Mouse (Mus musculus) liver, embryonic 14.5 days (tissue): ENCODE results near the gene C1rb. TPM values are rescaled to one million over a fixed set of nuclear protein-coding genes. Genes with fewer than 3 reads are reported as not detected.
A peak's percentile ranks its signal among the peaks of the same experiment; 100 is the strongest.
"Not testable (repeated sequence)": the region's sequence is repeated elsewhere in the genome, so short reads cannot be mapped to it uniquely, and the experiment has no call there.

Experiments used
- ATAC-seq: fragments of 200-750 bp; cut with Nextera tagmentation; 2 replicates; pipeline ENCODE4 v1.8.0; 2017; ENCODE audit warnings: moderate number of reproducible peaks, mild to moderate bottlenecking, moderate library complexity; ENCODE audit not compliant: insufficient read depth
- DNase-seq, 3 experiments: peaks; one replicate each; pipeline ENCODE4 v3.0.0-alpha.2; 2012 to 2013; ENCODE audit warnings: low read depth in 3 of 3, low spot score in 3 of 3
- H3K27ac ChIP-seq: fragments of 300-500 bp; sonication (generic); 2 replicates; pipeline ENCODE4 v1.5.1; 2014; ENCODE audit warnings: moderate library complexity, mild to moderate bottlenecking, control low read depth, inconsistent platforms
- H3K27me3 ChIP-seq: fragments of 300-500 bp; sonication (generic); 2 replicates; pipeline ENCODE4 v1.6.1; 2014; ENCODE audit warnings: mild to moderate bottlenecking, low read length, moderate library complexity; ENCODE audit not compliant: control insufficient read depth, insufficient read depth
- H3K36me3 ChIP-seq: fragments of 300-500 bp; sonication (generic); replicated peaks from 2 replicates; pipeline ENCODE4 v1.6.1; 2014; ENCODE audit warnings: low read depth; ENCODE audit not compliant: control insufficient read depth, insufficient read depth
- H3K4me1 ChIP-seq, 2 experiments: fragments of 200-500 bp in 1 of 2; fragments of 300-500 bp in 1 of 2; sonication (generic) in 1 of 2; replicated peaks; 2 replicates each; pipeline ENCODE4 v1.6.1; 2012 to 2014; ENCODE audit warnings: antibody characterized with exemption in 1 of 2, inconsistent platforms in 1 of 2, low read length in 1 of 2; ENCODE audit not compliant: control insufficient read depth in 2 of 2, insufficient read depth in 2 of 2
- H3K4me2 ChIP-seq: fragments of 300-500 bp; sonication (generic); 2 replicates; pipeline ENCODE4 v1.6.1; 2014; ENCODE audit warnings: low read depth, mild to moderate bottlenecking, control low read depth, moderate library complexity
- H3K4me3 ChIP-seq, 2 experiments: fragments of 200-500 bp in 1 of 2; fragments of 300-500 bp in 1 of 2; sonication (generic) in 1 of 2; 2 replicates each; pipeline ENCODE4 v1.5.1; 2012 to 2014; ENCODE audit warnings: low read depth in 2 of 2, low read length in 2 of 2, mild to moderate bottlenecking in 2 of 2, control low read depth in 1 of 2, inconsistent platforms in 1 of 2, moderate library complexity in 1 of 2; ENCODE audit not compliant: insufficient read depth in 1 of 2
- H3K9ac ChIP-seq: fragments of 300-500 bp; sonication (generic); replicated peaks from 2 replicates; pipeline ENCODE4 v1.6.1; 2014; ENCODE audit warnings: mild to moderate bottlenecking, control low read depth, moderate library complexity
- H3K9me3 ChIP-seq: fragments of 300-500 bp; sonication (generic); 2 replicates; pipeline ENCODE4 v1.6.1; 2016; ENCODE audit warnings: low read length, mixed read lengths; ENCODE audit not compliant: control insufficient read depth
- CTCF ChIP-seq: IDR thresholded peaks from 2 replicates; pipeline ENCODE4 v1.5.1; 2016; ENCODE audit warnings: antibody characterized with exemption, low read depth, control low read depth
- EP300 ChIP-seq: IDR thresholded peaks from 2 replicates; pipeline ENCODE4 v1.6.1; 2016; ENCODE audit warnings: antibody characterized with exemption, low read depth
- WGBS: fragments of 180-500 bp; shearing (Covaris S2); extraction: QIAGEN DNeasy Blood & Tissue Kit; methylation state at CpG from one replicate; pipeline ENCODE4 v1.1.7; 2014; ENCODE audit not compliant: insufficient replicate concordance; 5-methylcytosine and 5-hydroxymethylcytosine counted together
- polyA plus RNA-seq, 2 experiments: library from polyadenylated mRNA; depleted of rRNA in 1 of 2; stranded (reverse) in 1 of 2; unstranded in 1 of 2; fragments of >200 nt; fragmentation: Nextera tagmentation in 1 of 2; extraction: Ambion mirVana in 1 of 2; gene quantifications; 2 replicates each; pipeline versions ENCODE4 v1.2.1 to v1.2.3; 2012 to 2014

The C1rb gene
- polyA plus RNA-seq, 2 experiments: not detected

GRCm38 (mm10) chr6:124542284-124542683 lies 27.8 kb upstream of the C1rb start, which contains the start of gene C1s1:
C1s1 (minus strand) TSS chr6:124542359.
- not testable (repeated sequence) for H3K27ac ChIP-seq
- WGBS: 0% methylated on average over 1 of the region's 1 CpGs

DNA sequence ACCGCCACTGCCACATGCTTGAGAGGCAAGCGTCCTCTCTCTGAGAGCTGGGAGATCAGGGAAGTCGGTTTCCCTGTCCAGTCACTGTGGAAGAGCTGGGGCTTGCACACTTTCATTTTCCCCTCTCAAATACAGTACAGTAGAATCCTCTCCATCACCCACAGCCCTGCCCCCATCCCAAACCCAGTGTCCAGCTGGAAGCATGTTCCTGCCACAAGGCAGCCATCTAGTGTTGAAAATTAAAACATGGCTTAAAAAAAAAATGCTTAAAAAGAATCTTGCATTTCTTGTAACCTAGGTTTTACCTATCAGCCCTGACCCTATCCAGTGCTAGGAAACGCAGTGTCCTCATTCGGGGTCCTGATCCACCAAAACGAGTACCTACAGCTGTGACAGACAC lies 25.6 kb upstream of the C1rb start:
- DNase-seq: no peak
- no peak overlapping the region for H3K27ac ChIP-seq
- no peaks in the 10 kb centered on the region for H3K27me3 ChIP-seq
- WGBS: 61% methylated on average over 5 of the region's 6 CpGs
- H3K9ac ChIP-seq: no peak overlapping the region
- H3K9me3 ChIP-seq: no peaks in the 10 kb centered on the region
- H3K4me3 ChIP-seq: no peak overlapping the region
- no peaks in the 10 kb centered on the region for H3K36me3 ChIP-seq
- ATAC-seq: no peak
- no peaks in the 10 kb centered on the region for H3K4me1 ChIP-seq
- TF ChIP-seq CTCF (0 out of 2 replicates have a peak, but pooled peaks have one; percentile 9), EP300 (no peak)
- no peak overlapping the region for H3K4me2 ChIP-seq

More at GRCm38 (mm10) chr6:124542284-124542683, 27.8 kb upstream of the C1rb start, which contains the start of gene C1s1:
- DNase-seq (peak in 1 of 3 experiments; percentile 11), ATAC-seq (peak; percentile 63)
- H3K4me1 ChIP-seq, H3K9ac ChIP-seq, H3K4me3 ChIP-seq, H3K27me3 ChIP-seq, H3K9me3 ChIP-seq, H3K36me3 ChIP-seq: not testable (repeated sequence)
- peak; percentile 41 for TF ChIP-seq CTCF
- peak within 1 kb of the TSS; percentile 20 for H3K4me2 ChIP-seq

- Histone ChIP-seq H3K4me3 (no peak overlapping the region), H3K27me3 (no peaks in the 10 kb centered on the region), H3K9ac (no peak overlapping the region), H3K36me3 (no peaks in the 10 kb centered on the region), H3K27ac (no peak overlapping the region), H3K4me1 (no peaks in the 10 kb centered on the region), H3K4me2 (no peak overlapping the region), H3K9me3 (no peaks in the 10 kb centered on the region)
- DNase-seq (no peak), ATAC-seq (no peak)
- TF ChIP-seq EP300 (no peak), CTCF (no peak)
- 55% methylated on average over 2 of the region's 2 CpGs for WGBS
Measured at GRCm38 (mm10) chr6:124545425-124545824, 24.7 kb upstream of the C1rb start.

GRCm38 (mm10) chr6:124547979-124548378 lies 22.1 kb upstream of the C1rb start:
- ATAC-seq, H3K4me3 ChIP-seq, H3K4me2 ChIP-seq, H3K36me3 ChIP-seq, H3K27me3 ChIP-seq, H3K4me1 ChIP-seq, H3K27ac ChIP-seq, DNase-seq, H3K9me3 ChIP-seq, H3K9ac ChIP-seq: not testable (repeated sequence)
- WGBS: 89% methylated on average over 2 of the region's 3 CpGs

DNA sequence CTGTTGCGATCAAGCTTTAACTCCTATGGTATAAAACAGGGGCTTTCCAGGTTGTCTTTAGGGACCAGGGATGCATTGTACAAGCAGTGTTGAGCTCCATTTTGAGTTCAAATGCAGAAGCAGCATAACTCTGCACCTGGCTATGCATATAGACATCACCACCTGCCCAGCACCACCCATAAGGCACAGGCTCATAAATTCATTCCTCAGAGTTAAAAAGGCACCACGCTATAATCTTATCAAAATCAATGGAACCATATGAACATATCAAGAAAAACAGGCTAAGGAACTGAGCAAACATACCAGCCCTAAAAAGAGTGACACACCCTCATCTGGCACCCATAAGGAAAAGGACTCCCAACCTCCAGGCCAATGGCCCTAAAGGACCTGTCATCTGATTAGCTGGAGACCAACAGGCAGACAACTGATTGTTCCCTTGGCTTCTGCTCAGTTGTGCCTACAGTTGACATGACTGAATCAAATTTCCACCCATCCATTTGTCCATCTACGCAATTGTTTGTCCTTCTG lies 21.0 kb upstream of the C1rb start:
- Histone ChIP-seq H3K36me3 (no peaks in the 10 kb centered on the region), H3K9me3 (no peaks in the 10 kb centered on the region), H3K4me2 (no peak overlapping the region), H3K4me3 (no peak overlapping the region), H3K27me3 (no peaks in the 10 kb centered on the region), H3K4me1 (no peaks in the 10 kb centered on the region), H3K27ac (no peak overlapping the region), H3K9ac (no peak overlapping the region)
- no peak for ATAC-seq
- TF ChIP-seq EP300: no peak
- no peak for TF ChIP-seq CTCF
- WGBS: 63% methylated on average over 3 of the region's 3 CpGs
- DNase-seq: no peak
